Mouse (Mus musculus) G1E-ER4 (cell line): ENCODE measurements around the gene Olfr600. TPM values are rescaled to one million over a fixed set of nuclear protein-coding genes. Genes with fewer than 3 reads are reported as not detected.
"Not testable (repeated sequence)": the region's sequence is repeated elsewhere in the genome, so short reads cannot be mapped to it uniquely, and the experiment has no call there.

Source experiments
- GATA1 ChIP-seq: IDR thresholded peaks from one replicate; pipeline ENCODE4 v1.8.0; 2012; ENCODE audit warnings: low read length, inconsistent platforms
- polyA plus RNA-seq: library from polyadenylated mRNA; stranded (reverse); fragments of >175 nt; gene quantifications from 2 replicates; pipeline ENCODE4 v1.2.3, GENCODE M21; 2012

Gene Olfr600
- not detected in 2 replicates for polyA plus RNA-seq

DNA sequence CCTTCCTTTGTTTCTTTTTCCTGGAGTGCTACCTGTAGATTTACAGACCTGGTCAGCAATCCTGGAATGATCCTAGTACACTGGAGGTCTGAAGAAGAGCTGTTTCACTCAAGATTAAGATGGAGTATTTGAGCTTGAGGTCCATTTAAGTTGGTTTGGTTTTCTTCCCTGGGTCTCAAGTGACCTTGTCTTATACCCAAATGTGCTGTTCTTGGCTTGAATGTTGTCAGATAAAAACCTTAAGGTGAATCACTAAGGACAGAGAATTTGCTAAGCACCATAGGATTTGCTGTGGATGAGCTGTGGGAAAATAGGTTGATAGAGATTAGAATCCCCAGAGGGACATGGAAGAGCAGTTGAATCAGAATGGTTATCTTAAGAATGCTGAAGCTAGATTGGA, at the start of gene Olfr600:
Olfr600 (minus strand) TSS at position 101 of the 400 bp plus-strand sequence.
- TF ChIP-seq GATA1 = no peak

GRCm38 (mm10) chr7:103398981-103399380, 49.5 kb upstream of the Olfr600 start:
- no peak for TF ChIP-seq GATA1

DNA sequence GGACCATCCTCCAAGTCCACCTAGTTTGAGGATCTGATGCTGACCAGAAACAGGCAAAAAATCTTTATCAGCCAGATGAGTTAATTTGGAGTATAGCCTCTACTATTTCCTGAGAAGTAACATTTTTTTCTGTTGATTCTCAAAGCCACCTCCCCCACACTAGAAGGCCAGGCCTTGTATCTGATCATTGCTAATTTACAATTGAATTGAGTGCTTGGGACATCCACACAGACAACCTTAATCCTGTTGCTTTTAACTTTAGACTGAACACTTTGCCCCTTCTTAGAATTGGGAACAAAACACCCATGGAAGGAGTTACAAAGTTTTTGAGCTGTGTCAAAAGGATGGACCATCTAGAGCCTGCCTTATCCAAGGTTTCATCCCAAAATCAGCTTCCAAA, 48.3 kb upstream of the Olfr600 start:
- no peak for TF ChIP-seq GATA1

GRCm38 (mm10) chr7:103386077-103386476, 36.6 kb upstream of the Olfr600 start, which contains the start of gene Olfr603:
Olfr603 (minus strand) TSS chr7:103386177.
- TF ChIP-seq GATA1 = no peak

GRCm38 (mm10) chr7:103362555-103362954, 13.1 kb upstream of the Olfr600 start, which contains the start of gene Olfr601:
Olfr601 (minus strand) TSS chr7:103362655.
- no peak for TF ChIP-seq GATA1

DNA sequence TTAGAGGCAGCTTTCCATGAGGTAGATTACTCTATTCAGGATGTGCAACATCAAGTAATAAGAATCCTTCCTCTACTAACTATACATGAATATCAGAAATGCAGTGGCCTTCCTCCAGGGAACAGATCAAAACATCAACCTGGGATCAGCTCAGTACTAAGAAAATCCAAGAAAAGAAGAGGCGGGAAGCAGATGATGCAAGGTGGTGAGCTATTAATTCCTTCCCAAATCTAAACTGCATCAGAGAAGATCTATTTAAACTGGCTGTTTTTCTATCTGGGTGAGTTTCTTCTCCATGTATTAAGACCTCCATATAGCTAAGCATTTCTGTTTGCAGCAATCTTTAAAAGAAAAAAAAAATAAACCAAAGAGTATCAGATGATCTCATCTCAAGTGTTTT, 13.9 kb downstream of the Olfr600 start, which contains the start of gene Olfr599:
Olfr599 (plus strand) TSS at position 301 of the 400 bp plus-strand sequence.
- TF ChIP-seq GATA1 = no peak

- TF ChIP-seq GATA1 = no peak
These were observed 26.2 kb downstream of the Olfr600 start, which contains the start of gene Olfr598 for GRCm38 (mm10) chr7:103323268-103323667. Olfr598 (plus strand) TSS chr7:103323568.

- TF ChIP-seq GATA1 = not testable (repeated sequence)
These were observed 33.5 kb downstream of the Olfr600 start, which contains the start of gene Olfr597 for GRCm38 (mm10) chr7:103316015-103316414. Olfr597 (plus strand) TSS chr7:103316315.

DNA sequence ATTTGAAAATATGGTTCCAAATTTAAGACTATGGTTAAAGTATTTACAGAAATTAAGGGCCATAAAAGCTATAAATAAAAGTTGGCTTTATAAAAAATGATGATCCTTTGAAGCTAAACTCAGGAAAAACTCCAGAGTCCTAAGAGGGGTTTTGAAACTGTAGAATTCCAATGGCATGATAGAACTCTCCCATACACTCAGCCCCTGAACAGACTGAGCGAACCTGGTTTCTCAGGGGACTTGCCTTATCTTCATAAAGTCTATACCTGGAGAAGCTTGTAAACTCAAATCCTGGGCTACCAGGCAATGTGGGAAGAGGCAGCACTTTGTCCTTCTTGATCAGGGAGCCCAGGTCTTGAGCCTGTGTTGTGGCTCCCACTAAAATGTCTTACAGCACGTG, 44.1 kb downstream of the Olfr600 start, which contains the start of gene Olfr596:
Olfr596 (plus strand) TSS at position 301 of the 400 bp plus-strand sequence.
- TF ChIP-seq GATA1 = not testable (repeated sequence)

Other genes with a start within 250 kb of the Olfr600 start
- not detected in 2 replicates for gene Olfr586, start 224.0 kb downstream of the Olfr600 start, polyA plus RNA-seq
- gene Olfr588-ps1, start 208.8 kb downstream of the Olfr600 start, polyA plus RNA-seq = not detected in 2 replicates
- gene Olfr589, start 193.3 kb downstream of the Olfr600 start, polyA plus RNA-seq = not detected in 2 replicates
- not detected in 2 replicates for gene Olfr591, start 171.3 kb downstream of the Olfr600 start, polyA plus RNA-seq
- gene Olfr592, start 164.9 kb downstream of the Olfr600 start, polyA plus RNA-seq = not detected in 2 replicates
- not detected in 2 replicates for gene Olfr593, start 137.8 kb downstream of the Olfr600 start, polyA plus RNA-seq
- not detected in 2 replicates for gene Olfr594, start 132.7 kb downstream of the Olfr600 start, polyA plus RNA-seq
- gene Usp17ld, start 97.2 kb downstream of the Olfr600 start, polyA plus RNA-seq = not detected in 2 replicates
- not detected in 2 replicates for gene Olfr596, start 44.0 kb downstream of the Olfr600 start, polyA plus RNA-seq
- gene Olfr597, start 33.4 kb downstream of the Olfr600 start, polyA plus RNA-seq = not detected in 2 replicates
- not detected in 2 replicates for gene Olfr598, start 26.1 kb downstream of the Olfr600 start, polyA plus RNA-seq
- not detected in 2 replicates for gene Olfr599, start 13.8 kb downstream of the Olfr600 start, polyA plus RNA-seq
- gene Olfr601, start 13.0 kb upstream of the Olfr600 start, polyA plus RNA-seq = not detected in 2 replicates
- not detected in 2 replicates for gene Olfr603, start 36.5 kb upstream of the Olfr600 start, polyA plus RNA-seq
- gene Usp17lc, start 65.4 kb upstream of the Olfr600 start, polyA plus RNA-seq = not detected in 2 replicates
- gene Olfr605, start 95.8 kb upstream of the Olfr600 start, polyA plus RNA-seq = not detected in 2 replicates
- not detected in 2 replicates for gene Olfr606, start 99.4 kb upstream of the Olfr600 start, polyA plus RNA-seq
- gene Olfr607, start 114.5 kb upstream of the Olfr600 start, polyA plus RNA-seq = not detected in 2 replicates
- gene Olfr608, start 120.2 kb upstream of the Olfr600 start, polyA plus RNA-seq = not detected in 2 replicates
- gene Olfr609, start 148.4 kb upstream of the Olfr600 start, polyA plus RNA-seq = not detected in 2 replicates
- gene Olfr610, start 162.5 kb upstream of the Olfr600 start, polyA plus RNA-seq = not detected in 2 replicates
- not detected in 2 replicates for gene Olfr611, start 171.2 kb upstream of the Olfr600 start, polyA plus RNA-seq
- not detected in 2 replicates for gene Olfr612, start 193.0 kb upstream of the Olfr600 start, polyA plus RNA-seq
- gene Olfr613, start 198.4 kb upstream of the Olfr600 start, polyA plus RNA-seq = not detected in 2 replicates
- not detected in 2 replicates for gene Olfr615, start 206.4 kb upstream of the Olfr600 start, polyA plus RNA-seq
- not detected in 2 replicates for gene Olfr616, start 219.5 kb upstream of the Olfr600 start, polyA plus RNA-seq
- gene Olfr617, start 223.4 kb upstream of the Olfr600 start, polyA plus RNA-seq = not detected in 2 replicates
- gene Olfr618, start 240.4 kb upstream of the Olfr600 start, polyA plus RNA-seq = not detected in 2 replicates